Mouse (Mus musculus) neural tube, embryonic 15.5 days (tissue): ENCODE measurements around the gene Ift80. TPM values are rescaled to one million over a fixed set of nuclear protein-coding genes. Genes with fewer than 3 reads are reported as not detected.
A peak's percentile ranks its signal among the peaks of the same experiment; 100 is the strongest.

ENCODE experiments used
- ATAC-seq: fragments of 200-750 bp; cut with Nextera tagmentation; 2 replicates; pipeline ENCODE4 v1.8.0; 2017; ENCODE audit warnings: mild to moderate bottlenecking, moderate TSS enrichment, moderate library complexity; ENCODE audit not compliant: low FRiP score
- H3K27ac ChIP-seq: fragments of 300-500 bp; sonication (generic); replicated peaks from 2 replicates; pipeline ENCODE4 v1.5.1; 2015; ENCODE audit warnings: mild to moderate bottlenecking, inconsistent platforms
- H3K27me3 ChIP-seq: fragments of 300-500 bp; sonication (generic); replicated peaks from 2 replicates; pipeline ENCODE4 v1.6.1; 2015; ENCODE audit warnings: inconsistent platforms
- H3K36me3 ChIP-seq: fragments of 300-500 bp; sonication (generic); 2 replicates; pipeline ENCODE4 v1.6.1; 2015; ENCODE audit warnings: inconsistent platforms
- H3K4me1 ChIP-seq: fragments of 300-500 bp; sonication (generic); 2 replicates; pipeline ENCODE4 v1.6.1; 2015; ENCODE audit warnings: inconsistent platforms
- H3K4me2 ChIP-seq: fragments of 300-500 bp; sonication (generic); 2 replicates; pipeline ENCODE4 v1.6.1; 2015; ENCODE audit warnings: inconsistent platforms, mild to moderate bottlenecking, moderate library complexity
- H3K4me3 ChIP-seq: fragments of 300-500 bp; sonication (generic); replicated peaks from 2 replicates; pipeline ENCODE4 v1.5.1; 2015; ENCODE audit warnings: mild to moderate bottlenecking, inconsistent platforms
- H3K9ac ChIP-seq: fragments of 300-500 bp; sonication (generic); replicated peaks from 2 replicates; pipeline ENCODE4 v1.6.1; 2015; ENCODE audit warnings: mild to moderate bottlenecking, inconsistent platforms
- H3K9me3 ChIP-seq: fragments of 300-500 bp; sonication (generic); replicated peaks from 2 replicates; pipeline ENCODE4 v1.6.1; 2016; ENCODE audit warnings: inconsistent platforms
- WGBS: fragments of 180-500 bp; shearing (Covaris S2); methylation state at CpG from one replicate; pipeline ENCODE4 v1.1.7; 2015; ENCODE audit warnings: mixed read lengths; 5-methylcytosine and 5-hydroxymethylcytosine counted together
- microRNA counts: library from miRNA; unstranded; fragments of <30 nt; microRNA quantifications from one replicate; lab custom pipeline; 2016
- microRNA-seq: library from miRNA; unstranded; fragments of <30 nt; microRNA quantifications from one replicate; pipeline ENCODE4, GENCODE M21; 2017
- polyA plus RNA-seq: library from polyadenylated mRNA; unstranded; fragments of >200 nt; fragmentation: Nextera tagmentation; extraction: Ambion mirVana; gene quantifications from 2 replicates; pipeline ENCODE4 v1.2.1, GENCODE M21; 2015

The Ift80 gene
- polyA plus RNA-seq, 1 experiment from 2014 or later = 7.3 TPM

DNA sequence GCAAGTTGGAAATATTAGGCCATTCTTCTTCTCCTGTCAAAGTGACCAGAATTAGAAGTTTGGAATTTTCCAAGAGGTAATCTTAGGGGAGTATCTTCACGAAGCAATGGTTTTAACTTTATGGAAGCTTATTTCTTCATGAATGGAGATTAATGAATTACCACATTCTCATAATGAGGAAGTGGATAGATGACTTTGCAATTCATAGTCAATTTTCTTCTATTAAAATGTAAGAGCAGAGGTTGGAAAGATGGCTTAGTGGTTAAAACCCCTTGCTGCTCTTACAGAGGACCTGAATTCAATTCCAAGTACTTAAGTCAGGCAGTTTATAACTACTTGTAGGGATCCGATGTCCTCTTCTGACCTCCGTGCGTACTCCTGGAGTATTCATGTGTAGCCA is 160.3 kb downstream of the Ift80 start:
- Histone ChIP-seq H3K4me3 (no peak overlapping the region), H3K36me3 (no peaks in the 10 kb centered on the region), H3K27ac (no peak overlapping the region), H3K9me3 (no peaks in the 10 kb centered on the region), H3K9ac (no peak overlapping the region), H3K4me2 (no peak overlapping the region), H3K4me1 (peaks cover 3% of the 10 kb centered on the region; the same call in 1 of the 2 replicates), H3K27me3 (no peaks in the 10 kb centered on the region)
- 95% methylated on average over 4 of the region's 4 CpGs for whole genome bisulfite sequencing
- no peak for ATAC-seq

MicroRNAs within 50 kb of the gene (microRNA counts, 519-probe panel; counts per million panel counts)
- 3,877 counts per million, percentile 91 among the panel's probes with 10 or more counts for microRNA mmu-miR-15b (lab: Ali Mortazavi, UCI)

Small RNA genes lying within 50 kb of the gene (microRNA-seq; reads per million reads assigned to microRNA genes)
- gene Mir15b (353 reads per million, percentile 69 among the genes with 10 or more reads in this experiment), gene Mir16-2 (195 reads per million, percentile 62 among the genes with 10 or more reads in this experiment)

Other genes with a start within 250 kb of the Ift80 start
- gene 1110032F04Rik, start 135.0 kb downstream of the Ift80 start, polyA plus RNA-seq = 5.1 and 5.3 TPM in 2 replicates
- 28.3 and 72.3 TPM in 2 replicates for gene Smc4, start 168 bp upstream of the Ift80 start, polyA plus RNA-seq
- gene Trim59, start 40.2 kb upstream of the Ift80 start, polyA plus RNA-seq = 25.3 and 43.6 TPM in 2 replicates
- gene Kpna4, start 122.5 kb upstream of the Ift80 start, polyA plus RNA-seq = 31.8 and 32.0 TPM in 2 replicates
- not detected in 2 replicates for gene Arl14, start 217.8 kb upstream of the Ift80 start, polyA plus RNA-seq